Mouse (Mus musculus) thymus, postnatal 10 days (tissue): Measurements from ENCODE around the gene Kcnab1.

Experiments used
- DNase-seq, 2 experiments: peaks; one replicate each; pipeline ENCODE4 v3.0.0; 2021; ENCODE audit warnings: low spot score in 2 of 2

Gene Kcnab1

DNA sequence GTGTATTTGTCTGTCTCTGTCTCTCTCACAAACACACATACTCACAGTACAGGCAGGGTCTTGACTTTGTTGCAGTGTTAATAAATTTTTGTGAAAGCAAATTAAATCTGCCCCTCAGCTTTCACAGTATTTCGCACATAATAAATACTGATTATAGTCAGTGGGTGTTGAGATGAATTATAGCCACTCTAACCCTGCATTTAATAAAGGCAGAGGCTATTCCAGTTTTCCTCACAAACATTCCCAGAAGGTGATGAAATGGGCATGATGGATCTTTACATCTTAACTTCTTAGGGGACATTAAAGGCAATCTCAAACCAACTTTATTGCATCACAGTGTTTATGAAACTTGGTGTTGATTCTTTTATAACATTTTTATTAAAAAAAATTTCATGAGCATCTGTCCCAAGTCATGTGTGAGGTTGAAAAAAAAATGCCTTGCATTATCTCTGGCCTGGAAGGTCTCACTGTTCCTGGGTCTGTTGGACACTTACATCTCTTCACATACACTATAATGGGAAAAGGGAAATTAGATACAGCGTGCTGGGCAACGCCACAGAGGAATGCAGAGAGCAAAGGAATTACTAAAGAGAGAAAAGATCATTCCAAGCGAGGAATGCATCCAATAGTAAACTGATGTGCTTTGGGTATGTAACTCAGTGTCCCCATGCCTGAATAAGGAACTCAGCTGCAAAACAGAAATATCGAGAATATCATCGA is 95.3 kb downstream of the Kcnab1 start:
- no peak for DNase-seq

DNA sequence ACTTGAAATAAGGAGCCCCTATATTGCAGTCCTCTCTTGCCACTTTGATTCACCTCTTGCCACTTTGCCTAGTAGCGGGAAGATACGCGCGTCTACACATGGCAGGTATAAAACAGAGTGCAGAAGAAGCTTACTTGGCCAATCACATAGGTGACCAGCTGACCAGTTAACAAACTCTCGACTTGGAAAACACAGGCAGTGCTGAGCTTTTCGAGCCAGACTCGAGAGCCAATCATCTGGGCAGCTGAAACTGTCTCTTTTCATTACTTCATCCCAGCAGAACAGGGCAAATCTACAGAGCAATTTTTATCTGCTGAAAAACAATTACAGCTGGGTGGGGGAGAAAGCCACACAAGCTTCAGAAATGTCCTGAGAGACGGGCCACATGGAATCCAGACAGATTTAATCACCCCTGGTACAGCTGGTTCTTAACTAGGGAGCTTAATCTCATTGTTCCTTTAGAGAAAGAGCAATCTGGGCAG is 96.4 kb downstream of the Kcnab1 start:
- no peak for DNase-seq

DNA sequence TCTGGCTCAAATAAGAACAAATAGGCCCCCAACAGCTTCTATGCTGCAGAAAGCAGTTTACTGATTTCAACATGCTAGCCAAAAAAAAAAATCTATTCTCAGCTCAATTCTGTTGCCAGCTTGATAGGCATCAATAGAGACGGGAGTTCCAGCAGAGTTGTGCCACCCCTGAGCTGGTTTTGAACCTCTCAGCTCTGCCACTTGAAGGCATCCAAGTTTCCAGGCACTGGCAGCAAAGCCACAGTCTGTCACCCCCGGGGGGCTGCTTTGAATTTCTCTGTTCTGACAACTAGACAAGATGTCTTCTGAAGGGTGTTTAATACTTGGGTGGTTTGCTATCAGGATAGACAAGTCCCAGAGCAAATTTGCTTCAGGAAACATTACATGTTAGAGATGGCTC is 104.5 kb downstream of the Kcnab1 start:
- no peak for DNase-seq

DNA sequence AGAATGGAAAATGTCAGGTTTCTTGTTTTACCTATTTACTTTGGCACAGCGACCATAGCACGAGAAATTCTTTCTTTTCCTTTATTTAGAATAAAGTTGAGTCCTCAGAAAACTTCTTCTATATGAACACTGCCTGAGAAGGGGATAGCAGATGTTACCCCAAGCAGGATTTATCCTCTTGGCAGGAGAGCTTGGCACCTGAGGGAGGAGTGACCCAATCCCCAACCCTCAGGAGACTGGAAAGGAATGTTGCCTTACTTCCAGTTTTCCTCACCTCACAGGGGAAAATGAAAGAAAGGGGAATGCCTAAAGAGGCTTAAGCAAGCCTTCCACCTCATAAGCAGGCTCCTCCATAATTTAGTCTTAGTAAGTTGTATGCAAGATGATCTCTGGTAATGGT is 105.5 kb downstream of the Kcnab1 start:
- no peak for DNase-seq

DNA sequence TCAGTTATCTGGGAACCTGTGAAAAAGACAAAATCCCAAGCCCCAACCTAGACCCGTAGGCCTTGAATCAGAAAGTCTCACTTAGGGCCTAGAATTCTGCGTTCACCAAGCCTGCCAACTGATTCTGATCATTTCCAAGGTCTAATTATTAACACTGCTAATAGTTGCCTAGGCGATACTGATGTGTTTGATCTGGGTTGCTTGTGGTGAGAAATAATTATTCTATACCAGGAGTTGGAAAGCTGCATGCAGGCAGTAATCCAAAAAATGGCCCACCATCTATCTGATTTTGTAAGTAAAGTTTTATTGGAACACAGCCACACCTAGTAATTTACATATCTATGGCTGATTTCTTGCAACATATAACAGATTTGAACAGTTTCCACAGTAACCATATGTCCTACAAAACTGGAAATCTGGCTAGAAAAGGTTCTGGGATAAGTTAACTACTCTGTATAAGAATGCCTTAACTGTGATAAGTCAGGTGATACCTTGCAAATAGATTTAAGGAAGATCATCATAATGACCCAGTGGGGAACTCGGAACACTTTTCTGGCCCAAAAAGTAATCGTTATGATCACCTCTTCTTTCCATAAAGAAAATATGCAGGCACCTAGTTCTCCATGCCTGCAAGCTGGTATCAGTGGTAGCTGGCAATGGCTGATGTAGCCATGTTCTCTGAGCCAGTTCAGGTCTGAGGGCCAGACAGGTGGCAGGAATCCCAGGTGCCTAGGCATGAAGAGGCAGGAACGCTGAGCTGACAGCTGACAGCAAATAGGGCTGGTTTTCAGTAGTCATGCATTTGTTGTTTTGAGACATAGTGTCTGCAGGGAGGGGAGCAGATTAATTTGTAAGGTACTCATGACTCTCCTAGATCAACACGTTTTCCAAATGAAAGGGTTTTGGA is 108.7 kb downstream of the Kcnab1 start:
- no peak for DNase-seq

DNA sequence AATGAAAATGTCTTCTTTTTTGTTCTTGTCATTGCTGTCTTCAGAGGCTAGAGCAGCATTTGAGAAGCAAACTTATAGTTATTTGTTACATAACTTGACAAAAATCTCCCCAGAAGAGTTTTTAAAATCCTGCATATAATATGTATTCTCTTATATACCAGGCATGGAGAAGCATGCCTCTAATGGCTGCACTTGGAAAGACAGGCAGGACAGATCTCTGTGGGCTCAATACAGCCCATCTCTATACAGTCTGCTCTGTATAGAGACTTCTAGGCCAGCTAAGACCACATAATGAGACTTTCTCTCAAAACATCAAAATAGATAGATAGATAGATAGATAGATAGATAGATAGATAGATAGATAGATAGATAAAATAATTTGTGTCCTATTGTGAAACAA is 111.1 kb downstream of the Kcnab1 start:
- DNase-seq: no peak

DNA sequence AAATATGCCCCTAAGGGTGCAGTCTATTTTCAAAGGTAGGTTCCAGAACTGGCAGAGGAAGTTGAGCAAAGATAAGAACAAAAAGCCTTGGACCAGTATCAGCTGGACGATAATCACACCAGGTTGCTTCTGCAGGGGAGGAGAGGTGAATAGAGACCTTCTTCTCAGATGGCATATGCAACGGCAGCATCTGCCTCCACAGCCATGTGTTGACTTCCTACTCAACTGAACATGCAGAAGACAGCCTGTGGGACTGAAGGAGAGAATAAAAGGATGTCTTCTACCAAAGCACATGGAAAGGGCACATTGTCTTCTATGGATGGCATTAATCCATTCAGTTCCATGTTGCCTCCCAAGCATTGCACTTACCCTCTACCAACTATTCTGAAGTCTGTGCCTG is 114.5 kb downstream of the Kcnab1 start:
- no peak for DNase-seq

DNA sequence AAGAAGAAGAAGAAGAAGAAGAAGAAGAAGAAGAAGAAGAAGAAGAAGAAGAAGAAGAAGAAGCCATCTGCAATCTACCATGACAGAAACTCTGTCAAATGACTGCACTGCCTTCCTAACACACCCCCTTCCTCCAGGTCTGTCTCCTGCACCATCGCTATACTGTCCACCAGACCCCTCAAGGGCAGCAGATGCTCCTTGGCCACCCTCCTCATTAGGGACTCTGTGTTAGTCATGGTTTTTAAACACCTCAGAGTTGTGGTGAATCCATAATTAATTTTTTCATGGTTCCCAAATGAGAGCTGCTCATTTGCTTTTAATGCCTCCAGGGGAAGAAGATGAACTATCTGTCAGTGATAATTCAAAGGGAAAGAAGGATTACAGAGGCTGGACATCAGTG is 121.8 kb downstream of the Kcnab1 start:
- no peak for DNase-seq

DNA sequence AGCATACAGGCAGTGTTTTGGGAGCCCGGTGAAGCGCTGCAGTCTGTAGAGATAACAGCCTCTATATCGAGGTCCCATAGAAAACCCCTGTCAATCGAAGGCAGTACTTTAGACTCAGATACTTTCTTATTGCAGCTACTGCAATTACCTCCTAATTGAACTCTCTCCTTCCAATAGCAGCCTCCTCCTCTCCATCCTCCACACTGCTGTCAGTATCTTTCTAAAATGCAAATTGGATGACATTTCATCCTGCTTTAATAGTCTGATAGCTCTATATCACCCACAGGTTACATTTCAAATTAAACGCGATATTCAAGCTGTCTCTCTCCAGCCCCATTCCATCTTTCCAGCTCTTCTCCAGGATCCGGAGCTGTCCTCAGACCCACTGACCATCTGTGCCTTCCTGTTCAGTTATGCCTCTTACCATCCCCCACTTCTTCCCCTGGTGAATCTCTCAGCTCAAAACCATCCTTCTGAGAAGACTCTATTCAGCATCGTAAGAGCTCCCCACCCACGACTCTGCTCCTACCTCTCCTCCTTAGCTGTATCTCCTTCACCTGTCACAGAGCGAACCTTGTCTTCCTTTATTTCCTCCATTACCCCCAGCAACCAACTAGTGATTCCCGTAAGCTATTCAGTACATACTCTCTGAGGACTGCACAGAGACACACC is 122.4 kb downstream of the Kcnab1 start:
- DNase-seq: no peak

DNA sequence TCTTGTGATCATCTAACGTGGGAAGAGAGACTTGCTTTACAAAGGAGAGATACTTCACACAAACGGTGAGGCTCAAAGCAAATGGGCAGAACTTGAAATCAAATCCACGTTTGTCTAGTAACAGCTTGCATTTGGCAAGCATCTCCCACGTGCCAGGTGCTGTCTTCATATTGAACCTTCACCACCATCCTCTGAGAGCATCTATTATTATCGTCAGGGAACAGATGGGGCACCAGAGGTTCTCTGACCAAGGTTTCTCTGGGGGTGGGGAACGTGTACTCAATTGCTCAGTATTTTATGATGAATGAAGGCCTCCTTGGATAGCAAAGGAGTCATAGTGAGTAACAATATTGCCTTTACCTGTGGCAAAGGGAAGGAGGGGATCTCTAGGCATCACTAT is 139.8 kb downstream of the Kcnab1 start:
- no peak for DNase-seq

DNA sequence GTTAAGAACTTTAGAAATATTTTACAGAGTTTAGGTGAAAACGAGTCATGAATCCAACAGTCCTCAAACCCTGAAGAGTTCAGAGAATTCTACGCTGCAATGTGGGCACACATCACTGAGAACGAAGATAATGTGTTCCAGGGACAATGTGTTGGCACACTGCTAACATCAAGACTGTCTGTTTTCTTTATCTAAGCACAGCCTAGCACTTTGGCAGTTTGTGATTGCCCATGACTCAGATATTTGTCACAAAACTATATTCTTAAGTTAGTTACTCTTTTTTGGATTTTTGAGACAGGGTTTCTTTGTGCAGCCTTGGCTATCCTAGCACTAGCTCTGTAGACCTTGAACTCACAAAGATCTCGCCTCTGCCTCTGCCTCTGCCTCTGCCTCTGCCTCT is 151.3 kb downstream of the Kcnab1 start:
- no peak for DNase-seq

DNA sequence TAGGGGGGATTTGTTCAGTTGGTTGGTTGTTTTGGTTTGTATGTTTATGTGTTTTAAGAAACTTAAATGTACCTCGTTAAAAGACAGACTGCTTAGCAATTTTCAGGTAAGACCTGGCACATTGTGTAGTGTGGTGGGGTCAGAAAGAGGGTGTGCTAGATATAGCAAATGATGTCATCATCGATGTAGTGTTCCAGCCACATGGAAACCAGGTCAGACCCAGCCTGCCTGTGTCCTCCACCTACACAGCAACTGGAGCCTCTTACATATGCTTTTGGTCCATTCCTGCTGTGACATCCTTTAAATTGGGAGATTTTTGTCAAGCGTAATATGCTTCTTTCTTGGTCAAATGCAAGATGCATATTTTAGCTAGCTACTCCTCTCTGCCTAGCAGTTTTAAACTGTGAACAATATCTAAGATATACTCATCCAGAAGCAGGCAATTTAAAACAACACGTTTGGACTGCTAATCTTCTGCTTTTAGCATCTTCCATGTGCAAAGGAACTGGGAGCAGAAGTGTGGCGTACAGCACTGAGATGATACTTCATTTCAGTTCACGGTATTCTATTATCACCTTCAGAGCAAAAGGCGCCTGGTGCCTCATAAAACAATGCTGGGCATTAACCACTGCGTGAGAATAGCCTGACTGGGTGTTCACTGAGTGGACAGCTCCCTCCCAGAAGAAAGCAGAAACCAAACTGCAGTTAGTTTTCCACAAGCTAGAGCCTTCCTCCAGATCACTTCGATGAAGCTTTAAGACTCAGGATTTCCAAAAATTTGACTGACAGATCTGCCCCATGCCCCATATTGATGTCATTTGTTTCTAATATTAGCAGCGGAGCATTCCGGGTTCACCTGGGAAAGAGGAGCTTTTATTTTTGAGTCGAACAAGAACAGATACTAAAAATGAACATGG is 153.6 kb downstream of the Kcnab1 start:
- DNase-seq: no peak

DNA sequence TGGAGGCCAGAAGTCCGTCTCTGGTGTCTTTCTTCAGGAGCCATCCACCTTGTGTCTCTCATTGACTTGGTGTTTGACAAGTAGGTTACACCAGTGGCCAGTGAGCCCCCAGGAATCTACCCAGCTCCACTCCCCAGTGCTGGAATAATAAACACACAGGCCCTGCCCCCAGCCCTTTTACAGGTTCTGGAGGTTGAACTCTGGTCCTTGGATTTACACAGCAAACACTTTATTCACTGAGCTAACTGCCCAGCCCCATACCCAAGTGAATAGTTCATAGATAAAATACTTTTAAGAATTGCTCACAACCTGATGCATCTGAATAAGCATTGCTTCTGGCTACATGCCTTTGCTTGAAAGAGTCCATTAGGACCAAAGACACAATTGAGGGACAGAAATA is 164.1 kb downstream of the Kcnab1 start:
- no peak for DNase-seq

DNA sequence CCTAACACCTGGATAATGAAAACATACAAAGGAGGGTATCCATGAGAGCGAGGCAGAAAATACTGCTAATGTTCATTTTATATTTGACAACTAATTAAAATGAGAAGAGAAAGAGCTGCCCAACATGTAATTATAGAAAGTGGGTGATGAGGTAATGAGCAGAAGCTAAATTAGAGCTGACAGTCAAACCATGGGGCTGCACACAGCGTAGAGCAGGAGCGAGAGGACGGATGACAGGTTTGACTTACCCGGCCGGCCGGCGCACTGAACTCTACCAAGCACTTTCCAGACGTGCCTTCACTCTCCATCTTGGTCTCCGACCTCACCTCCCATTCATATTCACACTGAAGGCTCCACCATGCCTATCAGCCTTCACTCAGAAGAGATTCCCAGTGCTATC is 168.6 kb downstream of the Kcnab1 start:
- no peak for DNase-seq

DNA sequence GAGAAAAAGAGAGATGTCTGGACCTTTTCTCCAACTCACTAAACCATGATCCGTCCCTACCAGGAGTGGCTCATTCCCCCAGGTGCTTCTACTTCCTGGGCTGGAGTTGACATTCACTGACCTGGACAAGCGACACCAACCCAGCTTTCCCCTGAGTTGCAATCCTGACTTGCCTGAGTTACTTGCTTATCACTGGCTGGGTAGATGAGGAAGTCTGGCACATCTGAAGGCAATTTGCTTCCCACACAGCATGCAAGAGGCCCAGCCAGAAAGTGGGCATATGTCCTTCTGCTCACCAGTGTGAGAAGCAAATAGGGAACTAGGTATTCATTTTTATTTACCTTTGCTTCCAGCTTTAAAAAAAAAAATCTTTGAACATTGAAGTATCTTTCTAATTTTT is 174.2 kb downstream of the Kcnab1 start:
- no peak for DNase-seq

DNA sequence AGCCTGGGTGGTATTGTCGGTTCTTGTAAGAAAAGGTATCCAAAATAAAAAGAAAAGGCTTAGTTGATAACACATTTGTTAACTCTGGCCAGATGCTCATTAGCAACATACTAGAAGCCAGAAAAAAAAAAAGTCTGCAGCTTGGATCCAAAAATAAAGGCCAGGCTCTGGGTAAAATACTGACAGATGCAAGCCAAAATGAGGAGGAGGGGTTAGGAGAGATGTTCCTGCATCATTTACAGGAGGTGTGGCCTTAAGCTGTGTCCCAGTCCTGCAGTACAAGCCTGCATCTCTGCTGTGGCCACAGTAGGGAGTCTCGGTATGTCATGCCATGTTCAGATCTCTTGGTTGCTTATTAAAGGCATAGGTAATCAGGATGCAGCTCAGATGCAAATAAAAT is 179.8 kb downstream of the Kcnab1 start:
- no peak for DNase-seq

DNA sequence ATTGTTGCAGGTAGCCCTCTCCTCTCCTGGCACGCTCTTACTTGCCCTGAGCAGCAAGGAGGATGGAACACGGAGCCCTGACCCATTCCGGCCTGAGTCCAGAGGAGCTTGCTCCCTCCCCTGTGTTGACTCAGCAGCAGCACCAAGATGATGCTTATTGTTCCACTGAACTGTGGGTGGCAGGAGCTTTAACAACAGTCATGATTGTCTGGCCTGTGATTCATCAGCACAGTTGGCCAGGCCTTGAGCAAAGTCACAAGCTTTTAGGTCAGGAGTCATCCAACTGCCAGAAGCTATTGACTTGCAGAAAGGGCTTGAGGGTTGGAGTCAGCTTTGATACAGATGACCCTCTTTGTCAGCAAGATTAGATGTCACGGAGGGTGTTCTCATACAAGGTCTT is 187.8 kb downstream of the Kcnab1 start:
- no peak for DNase-seq

DNA sequence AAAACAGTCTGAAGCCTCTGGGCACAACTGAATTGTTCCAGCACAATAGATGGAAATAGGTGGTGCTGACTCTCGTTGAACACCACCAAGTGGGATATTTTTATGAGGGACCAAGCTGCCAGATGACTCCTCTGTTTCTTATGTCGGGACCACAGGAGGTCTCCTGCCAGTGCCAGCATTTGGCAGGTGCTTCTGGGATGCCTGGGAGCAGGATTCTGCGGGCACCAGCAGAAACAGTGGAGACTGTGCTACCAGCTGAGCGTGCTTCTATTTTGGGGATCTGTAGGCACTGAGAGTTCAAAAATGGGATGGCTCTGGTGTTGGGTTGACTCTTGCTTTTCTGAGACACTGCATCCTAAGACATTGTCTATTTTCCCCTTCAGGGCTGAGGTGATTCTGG is 190.0 kb downstream of the Kcnab1 start:
- DNase-seq: no peak

DNA sequence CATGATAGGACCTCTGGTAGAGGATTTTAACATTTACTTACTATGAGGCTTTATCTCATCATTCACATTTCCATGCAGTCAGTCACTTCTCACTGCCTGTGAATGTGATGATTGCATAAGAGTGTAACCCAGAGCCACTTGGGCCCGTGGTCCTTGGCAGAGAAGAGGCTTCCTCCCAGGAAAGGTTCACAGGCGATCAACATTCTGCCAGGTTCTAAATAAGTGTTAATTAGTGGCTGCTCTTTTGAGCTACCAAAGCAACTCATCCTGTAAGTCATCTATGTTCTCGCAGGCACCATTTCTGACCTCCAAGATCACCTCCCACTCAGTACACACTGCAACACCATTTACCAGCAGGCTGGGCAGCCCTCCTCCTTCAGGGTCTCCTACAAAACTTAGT is 192.3 kb downstream of the Kcnab1 start:
- DNase-seq: no peak

DNA sequence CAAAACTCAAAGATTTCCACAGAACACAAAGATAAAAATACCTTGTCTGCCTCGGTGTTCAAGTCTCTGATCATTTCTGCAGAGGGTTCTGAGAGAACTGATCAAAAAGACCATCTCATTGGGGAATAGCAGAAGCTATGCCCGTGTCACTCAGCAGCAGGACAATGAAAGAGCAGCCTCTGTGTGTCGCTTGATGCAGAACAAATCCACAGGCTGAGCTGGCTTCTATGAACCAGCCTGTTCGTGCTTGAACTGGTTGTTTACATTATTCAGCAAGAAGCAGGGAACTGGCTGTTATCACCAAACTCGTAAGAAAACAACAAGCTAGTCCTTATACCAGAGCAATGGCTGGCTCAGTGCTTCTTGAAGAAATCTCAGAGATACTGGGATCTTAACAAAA is 193.4 kb downstream of the Kcnab1 start:
- DNase-seq: no peak

DNA sequence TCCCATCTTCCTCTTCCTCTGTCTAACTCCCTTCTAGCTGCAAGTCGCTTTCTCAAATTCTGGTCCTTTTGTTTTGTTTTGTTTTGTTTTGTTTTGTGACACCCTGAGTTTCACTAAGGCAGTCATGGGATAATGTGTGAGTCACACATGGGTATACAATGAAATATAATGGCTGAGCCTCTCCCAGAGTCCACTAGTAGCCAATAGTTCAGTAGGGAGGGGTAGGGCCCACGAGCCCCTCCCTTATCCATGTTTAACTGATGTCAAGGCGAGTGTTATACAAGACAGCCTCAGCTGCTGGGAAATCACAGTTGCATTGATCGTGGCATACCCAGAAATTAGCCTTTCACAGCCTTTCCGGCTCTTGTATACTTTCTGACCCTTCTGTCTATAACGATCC is 206.7 kb downstream of the Kcnab1 start:
- no peak for DNase-seq

DNA sequence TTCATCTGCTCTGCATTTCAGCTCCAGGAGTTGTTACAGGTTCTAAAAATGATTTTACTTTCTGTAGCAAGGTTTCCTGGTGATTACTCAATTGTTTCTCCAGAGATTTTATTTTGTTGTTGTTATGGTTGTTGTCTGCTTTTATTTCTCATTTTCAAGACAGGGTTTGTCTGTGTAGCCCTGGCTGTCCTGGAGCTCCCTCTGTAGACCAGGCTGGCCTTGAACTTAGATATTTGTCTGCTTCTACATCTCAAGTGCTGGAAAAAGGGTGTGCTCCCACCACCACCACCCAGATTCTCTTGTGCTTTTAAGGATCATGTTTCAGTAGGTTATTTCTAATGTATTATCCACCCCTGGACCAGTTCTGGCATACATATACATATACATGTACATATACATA is 207.6 kb downstream of the Kcnab1 start:
- no peak for DNase-seq
